Mouse (Mus musculus): Measurements from ENCODE around the gene Gm12185. TPM values are rescaled to one million over a fixed set of nuclear protein-coding genes. Genes with fewer than 3 reads are reported as not detected.
"Not testable (repeated sequence)": the region's sequence is repeated elsewhere in the genome, so short reads cannot be mapped to it uniquely, and the experiment has no call there.

Gene Gm12185
- polyA plus RNA-seq, 1 experiment from 2014 or later, result not detected

DNA sequence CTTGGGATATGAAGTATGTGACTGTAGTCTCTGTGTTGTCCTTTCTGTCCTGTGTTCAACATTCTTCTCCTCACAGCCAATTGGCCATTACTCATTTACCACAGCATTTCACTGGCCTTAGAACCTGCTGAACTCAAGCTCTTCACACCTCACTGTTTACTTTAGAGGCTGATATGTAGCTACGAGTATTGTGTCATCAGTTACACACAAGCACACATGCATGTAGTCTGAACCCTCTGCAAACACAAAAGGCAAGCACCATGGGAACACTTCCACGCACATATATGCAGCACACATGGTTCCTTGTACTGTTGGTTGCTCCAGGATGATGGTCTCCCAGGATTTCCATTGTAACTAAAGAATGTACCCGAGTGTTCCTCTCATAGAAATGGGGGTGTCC lies 56.7 kb downstream of the Gm12185 start:
- not testable (repeated sequence) for H3K27ac ChIP-seq (replicated peaks; ENCODE audit: low read depth, low read length); H3K9ac ChIP-seq (replicated peaks; ENCODE audit: low read length); H3K4me2 ChIP-seq (ENCODE audit: low read depth, low read length); H3K27me3 ChIP-seq (ENCODE audit: control insufficient read depth, insufficient read depth, low read length); H3K36me3 ChIP-seq (replicated peaks; ENCODE audit: control insufficient read depth, insufficient read depth, low read depth, low read length); H3K9me3 ChIP-seq (replicated peaks; ENCODE audit: control insufficient read depth, low read length); DNase-seq (ENCODE audit: low spot score); H3K4me1 ChIP-seq (ENCODE audit: control insufficient read depth, insufficient read depth, low read length); H3K4me3 ChIP-seq (ENCODE audit: low read depth, low read length); ATAC-seq (replicated peaks; ENCODE audit: insufficient number of reproducible peaks, low FRiP score, low TSS enrichment, low read depth)
- WGBS, result no CpG with 5 or more reads among the region's 3 CpGs

DNA sequence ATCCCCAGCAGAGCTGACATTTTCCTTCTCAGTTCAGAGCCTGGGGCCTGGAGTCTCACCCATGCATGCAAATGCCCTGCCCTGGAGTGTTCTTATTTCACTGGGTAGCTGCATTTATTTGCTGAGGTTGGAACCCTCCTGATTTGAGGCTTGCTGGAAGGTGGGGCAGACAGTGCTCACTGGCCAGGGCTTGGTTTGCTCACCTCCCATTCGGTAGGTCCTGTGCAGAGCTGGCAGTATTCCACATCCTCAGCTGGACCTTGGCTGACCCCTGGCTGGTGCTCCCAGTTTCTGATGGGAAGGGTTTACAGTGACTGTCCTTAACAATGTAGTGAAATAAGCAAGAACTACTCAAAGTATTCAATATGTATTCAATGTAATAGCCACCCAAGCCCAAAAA lies 58.1 kb downstream of the Gm12185 start:
- not testable (repeated sequence) for H3K4me2 ChIP-seq (ENCODE audit: low read depth, low read length); H3K27me3 ChIP-seq (ENCODE audit: control insufficient read depth, insufficient read depth, low read length); H3K36me3 ChIP-seq (replicated peaks; ENCODE audit: control insufficient read depth, insufficient read depth, low read depth, low read length); ATAC-seq (replicated peaks; ENCODE audit: insufficient number of reproducible peaks, low FRiP score, low TSS enrichment, low read depth); H3K27ac ChIP-seq (replicated peaks; ENCODE audit: low read depth, low read length); DNase-seq (ENCODE audit: low spot score); H3K4me3 ChIP-seq (ENCODE audit: low read depth, low read length); H3K9ac ChIP-seq (replicated peaks; ENCODE audit: low read length); H3K9me3 ChIP-seq (replicated peaks; ENCODE audit: control insufficient read depth, low read length); H3K4me1 ChIP-seq (ENCODE audit: control insufficient read depth, insufficient read depth, low read length)
- 67% methylated on average over 1 of the region's 1 CpGs for WGBS

DNA sequence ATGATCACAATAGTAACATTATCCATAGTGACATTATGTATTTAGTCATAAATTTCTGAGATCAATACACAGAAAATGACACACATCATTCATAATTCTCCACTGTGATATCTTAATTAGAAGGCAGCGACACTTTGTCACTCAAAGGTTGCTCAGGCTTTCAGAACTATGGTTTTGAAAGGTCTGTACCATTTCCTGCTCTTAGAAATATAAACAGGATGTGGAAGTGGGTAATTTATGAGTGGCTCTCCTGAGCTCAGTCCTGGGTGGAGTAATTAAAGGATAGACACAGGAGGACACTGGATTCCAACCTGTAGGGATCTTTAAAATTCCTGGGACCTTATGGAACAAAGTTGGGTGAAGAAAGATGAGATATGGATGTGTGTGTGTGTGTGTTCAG lies 58.6 kb downstream of the Gm12185 start:
- not testable (repeated sequence) for H3K4me2 ChIP-seq (ENCODE audit: low read depth, low read length); H3K4me1 ChIP-seq (ENCODE audit: control insufficient read depth, insufficient read depth, low read length); H3K36me3 ChIP-seq (replicated peaks; ENCODE audit: control insufficient read depth, insufficient read depth, low read depth, low read length); H3K4me3 ChIP-seq (ENCODE audit: low read depth, low read length); H3K9ac ChIP-seq (replicated peaks; ENCODE audit: low read length); ATAC-seq (replicated peaks; ENCODE audit: insufficient number of reproducible peaks, low FRiP score, low TSS enrichment, low read depth); H3K9me3 ChIP-seq (replicated peaks; ENCODE audit: control insufficient read depth, low read length); DNase-seq (ENCODE audit: low spot score); H3K27me3 ChIP-seq (ENCODE audit: control insufficient read depth, insufficient read depth, low read length); H3K27ac ChIP-seq (replicated peaks; ENCODE audit: low read depth, low read length)
- WGBS, result 77% methylated on average over 1 of the region's 1 CpGs

DNA sequence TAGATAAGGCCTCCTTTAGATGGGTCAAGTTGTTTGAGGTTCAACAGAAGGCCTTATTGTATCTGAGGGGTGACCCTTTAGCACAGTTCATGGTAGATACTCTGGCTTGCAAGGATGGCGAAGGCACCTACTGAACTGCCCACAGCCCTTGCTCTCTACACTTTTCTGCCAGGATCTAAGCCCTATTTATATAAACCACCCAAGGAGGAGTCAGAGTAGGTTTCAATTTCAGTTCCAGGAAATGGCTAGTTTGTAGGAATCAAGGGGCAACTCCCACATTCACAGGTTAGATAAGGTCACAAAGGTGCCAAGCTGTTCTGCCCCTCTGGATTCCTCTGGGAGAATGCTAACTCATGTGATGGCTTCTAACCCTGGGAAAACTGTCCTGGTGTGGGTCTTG lies 64.0 kb downstream of the Gm12185 start:
- ATAC-seq (replicated peaks; ENCODE audit: insufficient number of reproducible peaks, low FRiP score, low TSS enrichment, low read depth), result not testable (repeated sequence)
- WGBS, result 77% methylated on average over 1 of the region's 1 CpGs

DNA sequence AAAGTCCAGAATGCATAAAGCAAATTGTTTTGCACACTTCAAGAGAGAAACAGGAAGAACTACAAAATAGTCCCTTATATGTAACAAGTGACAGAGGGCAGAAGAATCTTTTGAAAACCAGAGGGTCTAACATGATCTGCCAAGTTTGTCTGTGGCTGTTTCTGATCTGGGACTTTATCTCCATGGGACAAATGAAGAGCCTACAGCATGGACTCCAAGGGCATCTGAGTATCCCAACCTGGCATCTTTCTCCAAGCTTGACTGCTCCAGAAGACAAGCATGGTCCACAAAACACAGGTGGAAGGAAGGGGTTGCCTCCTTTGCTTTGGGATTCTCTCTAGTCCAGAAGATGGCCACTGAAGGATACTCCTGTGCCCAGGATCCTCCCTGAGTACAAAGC lies 65.6 kb downstream of the Gm12185 start:
- not testable (repeated sequence) for H3K4me3 ChIP-seq (ENCODE audit: low read depth, low read length); H3K27me3 ChIP-seq (ENCODE audit: control insufficient read depth, insufficient read depth, low read length); H3K4me2 ChIP-seq (ENCODE audit: low read depth, low read length); H3K9ac ChIP-seq (replicated peaks; ENCODE audit: low read length); H3K9me3 ChIP-seq (replicated peaks; ENCODE audit: control insufficient read depth, low read length); ATAC-seq (replicated peaks; ENCODE audit: insufficient number of reproducible peaks, low FRiP score, low TSS enrichment, low read depth); H3K27ac ChIP-seq (replicated peaks; ENCODE audit: low read depth, low read length); DNase-seq (ENCODE audit: low spot score); H3K36me3 ChIP-seq (replicated peaks; ENCODE audit: control insufficient read depth, insufficient read depth, low read depth, low read length); H3K4me1 ChIP-seq (ENCODE audit: control insufficient read depth, insufficient read depth, low read length)

More for the DNA sequence above, 64.0 kb downstream of the Gm12185 start:
- not testable (repeated sequence) for H3K4me2 ChIP-seq (ENCODE audit: low read depth, low read length); H3K9ac ChIP-seq (replicated peaks; ENCODE audit: low read length); H3K36me3 ChIP-seq (replicated peaks; ENCODE audit: control insufficient read depth, insufficient read depth, low read depth, low read length); H3K4me1 ChIP-seq (ENCODE audit: control insufficient read depth, insufficient read depth, low read length); H3K27me3 ChIP-seq (ENCODE audit: control insufficient read depth, insufficient read depth, low read length); H3K9me3 ChIP-seq (replicated peaks; ENCODE audit: control insufficient read depth, low read length); H3K4me3 ChIP-seq (ENCODE audit: low read depth, low read length); H3K27ac ChIP-seq (replicated peaks; ENCODE audit: low read depth, low read length); DNase-seq (ENCODE audit: low spot score)

DNA sequence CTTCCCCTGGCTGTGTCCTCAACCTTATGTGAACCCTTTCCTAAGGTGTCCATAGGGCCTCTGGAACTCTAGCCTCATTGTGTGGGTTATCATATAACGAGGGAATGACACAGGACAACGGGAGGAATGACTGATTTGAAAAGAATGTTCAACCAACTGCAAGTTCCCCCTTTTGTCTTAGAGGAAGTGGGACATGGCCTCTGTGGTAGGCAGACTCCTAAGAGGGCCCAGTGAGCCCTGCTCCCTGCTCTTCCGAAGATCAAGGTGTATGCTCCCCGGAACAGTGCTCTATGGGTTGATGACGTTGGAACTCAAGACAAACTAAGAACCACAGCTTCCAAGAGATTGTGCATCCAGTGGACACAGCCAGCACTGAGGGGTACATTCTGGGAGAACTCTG lies 68.2 kb downstream of the Gm12185 start:
- H3K4me3 ChIP-seq (ENCODE audit: low read depth, low read length); DNase-seq (ENCODE audit: low spot score); ATAC-seq (replicated peaks; ENCODE audit: insufficient number of reproducible peaks, low FRiP score, low TSS enrichment, low read depth); H3K9me3 ChIP-seq (replicated peaks; ENCODE audit: control insufficient read depth, low read length); H3K27me3 ChIP-seq (ENCODE audit: control insufficient read depth, insufficient read depth, low read length); H3K4me1 ChIP-seq (ENCODE audit: control insufficient read depth, insufficient read depth, low read length); H3K4me2 ChIP-seq (ENCODE audit: low read depth, low read length); H3K27ac ChIP-seq (replicated peaks; ENCODE audit: low read depth, low read length); H3K9ac ChIP-seq (replicated peaks; ENCODE audit: low read length); H3K36me3 ChIP-seq (replicated peaks; ENCODE audit: control insufficient read depth, insufficient read depth, low read depth, low read length): not testable (repeated sequence)
- 83% methylated on average over 5 of the region's 5 CpGs for WGBS

DNA sequence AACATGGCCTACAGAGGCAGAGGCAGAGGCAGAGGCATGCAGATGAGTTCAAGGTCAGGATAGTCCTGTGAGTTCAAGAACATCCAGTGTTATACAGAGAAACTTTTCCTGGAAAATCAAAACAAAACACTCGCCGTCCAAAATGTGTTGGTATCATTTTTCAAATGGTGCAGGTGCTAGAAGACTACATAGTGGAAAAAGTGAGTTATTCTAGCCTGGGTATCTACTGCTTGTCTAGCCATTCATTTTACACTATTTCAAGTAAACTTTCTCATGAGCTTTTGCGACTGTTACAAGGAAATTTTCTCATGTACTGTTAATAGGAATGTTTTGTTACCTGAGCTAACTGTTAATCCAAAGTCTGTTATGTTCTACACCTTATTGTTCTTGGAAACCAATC lies 73.6 kb downstream of the Gm12185 start:
- 84% methylated on average over 3 of the region's 3 CpGs for WGBS
- ATAC-seq (replicated peaks; ENCODE audit: insufficient number of reproducible peaks, low FRiP score, low TSS enrichment, low read depth), result no peak
- DNase-seq (ENCODE audit: low spot score), result no peak
- Histone ChIP-seq H3K4me2 (ENCODE audit: low read depth, low read length) (no peak overlapping the region), H3K4me3 (ENCODE audit: low read depth, low read length) (no peak overlapping the region), H3K27me3 (ENCODE audit: control insufficient read depth, insufficient read depth, low read length) (no peaks in the 10 kb centered on the region), H3K9ac (replicated peaks; ENCODE audit: low read length) (no peak overlapping the region), H3K9me3 (replicated peaks; ENCODE audit: control insufficient read depth, low read length) (no peaks in the 10 kb centered on the region), H3K27ac (replicated peaks; ENCODE audit: low read depth, low read length) (no peak overlapping the region), H3K36me3 (replicated peaks; ENCODE audit: control insufficient read depth, insufficient read depth, low read depth, low read length) (no peaks in the 10 kb centered on the region), H3K4me1 (ENCODE audit: control insufficient read depth, insufficient read depth, low read length) (no peaks in the 10 kb centered on the region)

DNA sequence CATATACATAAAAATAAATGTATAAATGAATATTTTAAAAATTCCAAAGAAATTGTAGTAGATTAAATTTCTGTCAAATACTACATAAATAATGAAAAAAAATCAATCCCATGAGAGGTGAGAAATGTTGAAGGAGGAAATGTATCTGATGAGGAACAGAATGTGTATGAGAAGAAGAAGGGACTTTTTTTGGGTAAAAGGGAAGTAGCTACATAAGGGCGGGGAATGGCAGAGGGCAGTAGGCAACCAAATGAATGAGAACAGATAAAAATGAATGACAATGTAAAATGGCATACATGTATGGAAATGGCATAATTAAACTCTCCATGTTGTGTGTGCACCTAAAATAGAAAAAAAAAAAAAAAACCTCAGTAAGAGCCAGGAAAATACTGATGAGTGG lies 78.4 kb downstream of the Gm12185 start:
- no peaks in the 10 kb centered on the region for H3K27me3 ChIP-seq (ENCODE audit: control insufficient read depth, insufficient read depth, low read length)
- no peak for DNase-seq (ENCODE audit: low spot score)
- H3K9ac ChIP-seq (replicated peaks; ENCODE audit: low read length), result no peak overlapping the region
- H3K4me3 ChIP-seq (ENCODE audit: low read depth, low read length), result no peak overlapping the region
- no peak for ATAC-seq (replicated peaks; ENCODE audit: insufficient number of reproducible peaks, low FRiP score, low TSS enrichment, low read depth)
- no peaks in the 10 kb centered on the region for H3K4me1 ChIP-seq (ENCODE audit: control insufficient read depth, insufficient read depth, low read length)
- 89% methylated on average over 1 of the region's 1 CpGs for WGBS
- H3K36me3 ChIP-seq (replicated peaks; ENCODE audit: control insufficient read depth, insufficient read depth, low read depth, low read length), result no peaks in the 10 kb centered on the region
- H3K9me3 ChIP-seq (replicated peaks; ENCODE audit: control insufficient read depth, low read length), result no peaks in the 10 kb centered on the region
- H3K27ac ChIP-seq (replicated peaks; ENCODE audit: low read depth, low read length), result no peak overlapping the region
- H3K4me2 ChIP-seq (ENCODE audit: low read depth, low read length), result no peak overlapping the region
